Mouse (Mus musculus) E14TG2a.4 (cell line): ENCODE measurements around the gene Pdxp.

Source experiments
- CTCF ChIP-seq: conservative IDR thresholded peaks from 2 replicates; pipeline ENCODE4 v1.5.1; 2014; ENCODE audit warnings: low read length
- POU5F1 ChIP-seq: IDR thresholded peaks from 2 replicates; pipeline ENCODE4 v1.6.1; 2014; ENCODE audit warnings: low read length, borderline replicate concordance

DNA sequence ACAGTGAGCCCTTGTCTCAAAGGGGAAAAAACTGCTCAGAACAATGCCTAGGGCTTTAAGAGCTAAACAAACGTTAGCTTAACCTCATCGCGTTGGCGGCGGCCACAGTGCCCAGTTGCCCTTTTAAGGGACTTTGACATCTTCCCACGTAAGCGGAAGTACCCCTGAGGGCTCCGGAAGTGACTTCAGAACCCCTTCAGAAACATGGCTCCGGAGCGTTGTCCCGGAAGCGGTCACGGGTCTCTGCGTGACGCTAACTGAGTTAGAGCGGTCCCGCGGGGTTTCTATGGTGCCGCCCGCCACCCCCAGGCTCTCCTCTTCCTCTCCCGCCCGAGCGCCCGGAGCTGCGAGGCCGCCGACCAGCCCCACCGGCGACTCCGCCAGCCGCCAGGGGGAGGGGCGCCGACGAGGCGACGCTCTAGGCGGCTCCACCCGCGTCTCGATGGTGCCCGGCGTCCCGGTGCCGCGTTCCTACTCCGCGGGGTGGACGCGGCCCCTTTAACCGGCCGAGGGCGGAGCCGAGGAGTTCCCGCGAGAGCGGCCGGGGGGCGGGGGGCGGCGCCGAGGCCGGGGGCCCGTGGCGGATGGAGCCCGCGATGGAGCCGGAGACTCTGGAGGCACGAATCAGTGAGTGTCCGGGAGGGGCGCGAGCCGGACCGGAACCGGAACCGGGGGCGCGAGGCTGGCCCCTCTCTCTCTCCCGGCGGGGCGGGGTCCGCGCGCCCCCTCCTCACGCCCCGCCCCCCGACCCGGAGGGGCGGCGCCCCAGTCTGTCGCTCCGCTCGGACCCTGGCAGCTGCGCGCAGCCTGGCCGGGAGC is 36.5 kb upstream of the Pdxp start, which contains the start of gene Gga1:
- no peak for TF ChIP-seq CTCF
- no peak for TF ChIP-seq POU5F1
